ENCODE assay signal across 21 mouse cellular contexts in genomic region chr10:4713398-4713797, GRCm38 (mm10).
DNase-seq lines count a peak whose midpoint lies in the region; ATAC-seq and TF ChIP-seq lines count a peak whose summit lies in the region.
"Had no signal": no experiment of that assay in that cellular context is flagged by ENCODE, and none has a peak within 500 bp of the region (broad histone marks: within the 10 kb centered on the region; RNA-seq: fewer than 3 reads in every experiment).

No protein-coding gene starts in this region.

- H3K27me3 ChIP-seq in stomach, embryonic 14.5 days (ENCODE audit: control insufficient read depth, insufficient read depth, low read length), result peaks cover 23% of the 10 kb centered on the region
- peaks cover 6% of the 10 kb centered on the region for H3K27me3 ChIP-seq in stomach, postnatal 0 days (ENCODE audit: control insufficient read depth, insufficient read depth, low read length)
- H3K27me3 ChIP-seq in limb, embryonic 13.5 days, result peaks cover 47% of the 10 kb centered on the region
- H3K27me3 ChIP-seq: CH12.LX had no signal

- ATAC-seq in stomach, embryonic 14.5 days (ENCODE audit: insufficient number of reproducible peaks, insufficient read depth, low FRiP score, low read depth), result 0 out of 2 replicates have a peak, but pooled peaks have one; percentile 23
- ATAC-seq in stomach, postnatal 0 days (ENCODE audit: low FRiP score, low TSS enrichment), result no peak
- 0 out of 2 replicates have a peak, but pooled peaks have one; percentile 32 for ATAC-seq in limb, embryonic 13.5 days (ENCODE audit: low FRiP score, low read depth)
- ATAC-seq in monocyte, adult 5-6 weeks (replicated peaks; ENCODE audit: insufficient number of reproducible peaks, low FRiP score, low TSS enrichment, poor library complexity, severe bottlenecking), result no peak

- peaks cover 6% of the 10 kb centered on the region; the same call in 1 of the 2 replicates for H3K4me1 ChIP-seq in stomach, embryonic 14.5 days (ENCODE audit: control insufficient read depth, insufficient read depth, low read length)
- no peaks in the 10 kb centered on the region; the same call in 1 of the 2 replicates for H3K4me1 ChIP-seq in stomach, postnatal 0 days (replicated peaks; ENCODE audit: control insufficient read depth, insufficient read depth)
- peaks cover 33% of the 10 kb centered on the region for H3K4me1 ChIP-seq in limb, embryonic 13.5 days

- no peak for TF ChIP-seq EP300 in stomach, postnatal 0 days (optimal IDR thresholded peaks at IDR 0.05)

- peak overlapping the region; percentile 76 for H3K4me3 ChIP-seq in gastrocnemius, adult 2 months
- H3K4me3 ChIP-seq in stomach, embryonic 14.5 days (ENCODE audit: low read depth, low read length), result no peak overlapping the region
- H3K4me3 ChIP-seq in stomach, postnatal 0 days (ENCODE audit: low read depth, low read length), result no peak overlapping the region
- no peak overlapping the region for H3K4me3 ChIP-seq in limb, embryonic 13.5 days

- DNase-seq in gastrocnemius, adult 2 months, result peak; percentile 68
- DNase-seq in gastrocnemius, postnatal 10 days, result no peak
- no peak for DNase-seq in stomach, postnatal 0 days (ENCODE audit: low spot score)
- DNase-seq in layer of hippocampus, postnatal 10 days (ENCODE audit: low spot score in 2 of 2), result no peak
- DNase-seq: cerebellum, adult 9-10 months; gastrocnemius, postnatal 36 days; heart, postnatal 10 days; kidney, adult 8-10 months; layer of hippocampus, adult 9-11 months; lung, adult 18-20 months; lung, postnatal 14 days; spleen, adult 18-20 months; thymus, adult 2 months had no signal

- intact Hi-C loops in gastrocnemius, adult 2 months (cut with DNase I), result loop anchor here (5.0 kb wide), 2 partner anchors 41 to 96 kb away; no protein-coding TSS in a partner anchor

- no peaks in the 10 kb centered on the region for H3K9me3 ChIP-seq in stomach, embryonic 14.5 days (ENCODE audit: control insufficient read depth, low read depth, low read length)
- no peaks in the 10 kb centered on the region for H3K9me3 ChIP-seq in stomach, postnatal 0 days (ENCODE audit: control insufficient read depth, low read length)
- H3K9me3 ChIP-seq in limb, embryonic 13.5 days, result no peaks in the 10 kb centered on the region
- H3K9me3 ChIP-seq: forebrain, embryonic 15.5 days; heart, embryonic 10.5 days; hindbrain, embryonic 12.5 days; stomach, embryonic 15.5 days had no signal

- H3K9ac ChIP-seq in stomach, embryonic 14.5 days (replicated peaks; ENCODE audit: low read depth, low read length), result no peak overlapping the region
- no peak overlapping the region for H3K9ac ChIP-seq in stomach, postnatal 0 days (ENCODE audit: low read length)
- no peak overlapping the region for H3K9ac ChIP-seq in limb, embryonic 13.5 days
- H3K9ac ChIP-seq: stomach, embryonic 15.5 days had no signal

- H3K27ac ChIP-seq in gastrocnemius, adult 2 months, result peak overlapping the region; percentile 91
- no peak overlapping the region for H3K27ac ChIP-seq in stomach, embryonic 14.5 days (ENCODE audit: low read length)
- no peak overlapping the region for H3K27ac ChIP-seq in stomach, postnatal 0 days (replicated peaks)
- H3K27ac ChIP-seq in limb, embryonic 13.5 days, result no peak overlapping the region
- H3K27ac ChIP-seq: forebrain, embryonic 15.5 days; heart, embryonic 10.5 days; hindbrain, embryonic 12.5 days; stomach, embryonic 15.5 days had no signal

- TF ChIP-seq CTCF in gastrocnemius, adult 2 months (IDR thresholded peaks at IDR 0.05), result no peak
- TF ChIP-seq CTCF in stomach, postnatal 0 days (IDR thresholded peaks at IDR 0.05; ENCODE audit: low read depth), result no peak

- no peak overlapping the region for H3K4me2 ChIP-seq in stomach, embryonic 14.5 days (replicated peaks; ENCODE audit: low read depth, low read length)
- no peak overlapping the region for H3K4me2 ChIP-seq in stomach, postnatal 0 days (replicated peaks; ENCODE audit: low read depth)
- 0 out of 2 replicates have a peak overlapping the region, but pooled peaks have one; percentile 98 for H3K4me2 ChIP-seq in limb, embryonic 13.5 days (replicated peaks)

- WGBS in stomach, embryonic 14.5 days, result 69% methylated on average over 10 of the region's 10 CpGs
- WGBS in stomach, postnatal 0 days, result 66% methylated on average over 10 of the region's 10 CpGs
- 16% methylated on average over 10 of the region's 10 CpGs for WGBS in limb, embryonic 13.5 days

- no peaks in the 10 kb centered on the region for H3K36me3 ChIP-seq in stomach, embryonic 14.5 days (ENCODE audit: control insufficient read depth, insufficient read depth, low read length)
- H3K36me3 ChIP-seq in stomach, postnatal 0 days (ENCODE audit: control insufficient read depth, insufficient read depth, low read length), result no peaks in the 10 kb centered on the region
- no peaks in the 10 kb centered on the region for H3K36me3 ChIP-seq in limb, embryonic 13.5 days
- H3K36me3 ChIP-seq: forebrain, embryonic 15.5 days; heart, embryonic 10.5 days; hindbrain, embryonic 12.5 days; stomach, embryonic 15.5 days had no signal

Comparison
In these comparisons a context has a peak if more than half of its experiments do, and no peak if none do; other contexts are left out.
1. ATAC-seq: peak in stomach, embryonic 14.5 days (single experiment) and limb, embryonic 13.5 days (single experiment); none in stomach, postnatal 0 days (single experiment) and monocyte, adult 5-6 weeks (single experiment).